Mouse (Mus musculus) neural tube, embryonic 11.5 days (tissue): ENCODE results near the gene Aurkb. TPM values are rescaled to one million over a fixed set of nuclear protein-coding genes. Genes with fewer than 3 reads are reported as not detected.

Experiments
- ATAC-seq: fragments of 200-750 bp; cut with Nextera tagmentation; 2 replicates; pipeline ENCODE4 v1.8.0; 2017; ENCODE audit warnings: moderate number of reproducible peaks, mild to moderate bottlenecking, moderate TSS enrichment, moderate library complexity; ENCODE audit not compliant: insufficient read depth, low FRiP score, low TSS enrichment
- DNase-seq: peaks from one replicate; pipeline ENCODE4 v3.0.0-alpha.2; 2015; ENCODE audit warnings: low spot score
- H3K27ac ChIP-seq: fragments of 300-500 bp; sonication (generic); 2 replicates; pipeline ENCODE4 v1.5.1; 2014; ENCODE audit warnings: low read depth, mild to moderate bottlenecking, low read length
- H3K27me3 ChIP-seq: fragments of 300-500 bp; sonication (generic); 2 replicates; pipeline ENCODE4 v1.6.1; 2014; ENCODE audit warnings: mild to moderate bottlenecking, low read length, mixed read lengths; ENCODE audit not compliant: control insufficient read depth, insufficient read depth
- H3K36me3 ChIP-seq: fragments of 300-500 bp; sonication (generic); 2 replicates; pipeline ENCODE4 v1.6.1; 2014; ENCODE audit warnings: mild to moderate bottlenecking, low read length, moderate library complexity, mixed read lengths; ENCODE audit not compliant: control insufficient read depth, insufficient read depth
- H3K4me1 ChIP-seq: fragments of 300-500 bp; sonication (generic); 2 replicates; pipeline ENCODE4 v1.6.1; 2014; ENCODE audit warnings: low read length, mixed read lengths; ENCODE audit not compliant: control insufficient read depth, insufficient read depth
- H3K4me2 ChIP-seq: fragments of 300-500 bp; sonication (generic); 2 replicates; pipeline ENCODE4 v1.6.1; 2014; ENCODE audit warnings: low read depth, mild to moderate bottlenecking, moderate library complexity
- H3K4me3 ChIP-seq: fragments of 300-500 bp; sonication (generic); 2 replicates; pipeline ENCODE4 v1.5.1; 2014; ENCODE audit warnings: low read depth, low read length
- H3K9ac ChIP-seq: fragments of 300-500 bp; sonication (generic); 2 replicates; pipeline ENCODE4 v1.6.1; 2014; ENCODE audit warnings: mild to moderate bottlenecking, low read length
- H3K9me3 ChIP-seq: fragments of 300-500 bp; sonication (generic); 2 replicates; pipeline ENCODE4 v1.6.1; 2016; ENCODE audit warnings: low read length; ENCODE audit not compliant: control insufficient read depth
- WGBS: fragments of 180-500 bp; shearing (Covaris S2); extraction: QIAGEN DNeasy Blood & Tissue Kit; methylation state at CpG from one replicate; pipeline ENCODE4 v1.1.7; 2014; 5-methylcytosine and 5-hydroxymethylcytosine counted together
- polyA plus RNA-seq: library from polyadenylated mRNA; unstranded; fragments of >200 nt; fragmentation: Nextera tagmentation; extraction: Ambion mirVana; gene quantifications from 2 replicates; pipeline ENCODE4 v1.2.1, GENCODE M21; 2014

The Aurkb gene
- polyA plus RNA-seq, 1 experiment from 2014 or later = 155 TPM

DNA sequence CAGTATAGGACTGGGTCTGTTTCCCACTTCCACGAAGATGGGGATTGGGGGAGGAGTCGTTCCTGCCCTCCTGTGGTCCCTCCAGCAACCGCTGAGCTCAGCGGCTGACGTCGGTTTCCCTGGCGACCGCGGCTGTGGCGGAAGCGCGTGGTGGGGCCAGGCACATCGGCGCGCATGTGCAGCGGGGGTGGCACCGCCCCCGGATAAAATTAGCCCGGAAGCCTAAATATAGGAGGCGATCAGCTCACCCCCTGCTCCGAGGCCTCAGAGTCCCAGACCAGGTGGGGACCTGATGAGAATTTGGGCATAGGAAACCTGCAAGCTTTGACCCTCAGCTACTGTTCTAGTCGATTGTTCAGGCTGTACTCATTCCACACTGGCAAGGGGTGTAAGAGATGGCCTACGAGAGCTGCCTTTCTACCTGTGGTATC is 54.5 kb downstream of the Aurkb start:
- Histone ChIP-seq H3K27me3 (no peaks in the 10 kb centered on the region), H3K36me3 (peaks cover 20% of the 10 kb centered on the region), H3K4me1 (peaks cover 39% of the 10 kb centered on the region), H3K9me3 (no peaks in the 10 kb centered on the region), H3K27ac (no peak overlapping the region), H3K9ac (peak overlapping the region; percentile 64), H3K4me2 (peak overlapping the region; percentile 89), H3K4me3 (peak overlapping the region; percentile 51)
- 2% methylated on average over 23 of the region's 23 CpGs for WGBS
- ATAC-seq (0 out of 2 replicates have a peak, but pooled peaks have one; percentile 28), DNase-seq (peak; percentile 87)

GRCm38 (mm10) chr11:69100639-69101360 is 55.4 kb downstream of the Aurkb start:
- Histone ChIP-seq H3K36me3 (peaks cover 25% of the 10 kb centered on the region), H3K9me3 (no peaks in the 10 kb centered on the region), H3K4me2 (peak overlapping the region; percentile 89; the same call in 1 of the 2 replicates), H3K9ac (no peak overlapping the region), H3K4me3 (no peak overlapping the region), H3K27me3 (no peaks in the 10 kb centered on the region), H3K4me1 (peaks cover 33% of the 10 kb centered on the region), H3K27ac (no peak overlapping the region)
- DNase-seq = no peak
- ATAC-seq = no peak
- 91% methylated on average over 20 of the region's 20 CpGs for WGBS

Other genes with a start within 250 kb of the Aurkb start
- 61.6 and 62.9 TPM in 2 replicates for gene Ndel1, start 173.8 kb upstream of the Aurkb start, polyA plus RNA-seq
- 0.08 TPM in 1 of 2 replicates, not detected in the other for gene Rnf222, start 157.1 kb upstream of the Aurkb start, polyA plus RNA-seq
- 822 and 906 TPM in 2 replicates for gene Rpl26, start 144.1 kb upstream of the Aurkb start, polyA plus RNA-seq
- not detected in 2 replicates for gene Odf4, start 118.6 kb upstream of the Aurkb start, polyA plus RNA-seq
- gene Arhgef15, start 88.2 kb upstream of the Aurkb start, polyA plus RNA-seq = 6.8 and 6.9 TPM in 2 replicates
- gene Slc25a35, start 77.5 kb upstream of the Aurkb start, polyA plus RNA-seq = 1.4 and 2.1 TPM in 2 replicates
- gene Rangrf, start 70.5 kb upstream of the Aurkb start, polyA plus RNA-seq = 60.4 and 62.5 TPM in 2 replicates
- gene Pfas, start 37.2 kb upstream of the Aurkb start, polyA plus RNA-seq = 30.7 and 34.9 TPM in 2 replicates
- 68.0 and 76.0 TPM in 2 replicates for gene Ctc1, start 29.7 kb upstream of the Aurkb start, polyA plus RNA-seq
- gene Borcs6, start 14.1 kb downstream of the Aurkb start, polyA plus RNA-seq = 10.5 and 11.4 TPM in 2 replicates
- 40.8 and 43.5 TPM in 2 replicates for gene Tmem107, start 25.2 kb downstream of the Aurkb start, polyA plus RNA-seq
- 112 TPM in 2 replicates for gene Vamp2, start 42.8 kb downstream of the Aurkb start, polyA plus RNA-seq
- gene Per1, start 49.6 kb downstream of the Aurkb start, polyA plus RNA-seq = 10.7 and 10.9 TPM in 2 replicates
- 0.33 TPM in 1 of 2 replicates, not detected in the other for gene Hes7, start 74.8 kb downstream of the Aurkb start, polyA plus RNA-seq
- gene 9130213A22Rik, start 76.9 kb downstream of the Aurkb start, polyA plus RNA-seq = 0.24 TPM in 1 of 2 replicates, not detected in the other
- gene Aloxe3, start 80.2 kb downstream of the Aurkb start, polyA plus RNA-seq = 0.08 and 0.66 TPM in 2 replicates
- gene Alox12b, start 111.3 kb downstream of the Aurkb start, polyA plus RNA-seq = not detected in 2 replicates
- 0.30 TPM in 1 of 2 replicates, not detected in the other for gene Alox8, start 152.2 kb downstream of the Aurkb start, polyA plus RNA-seq
- 0.07 TPM in 1 of 2 replicates, not detected in the other for gene Gucy2e, start 191.4 kb downstream of the Aurkb start, polyA plus RNA-seq